Mouse (Mus musculus) granulocyte monocyte progenitor cell, adult 5-6 weeks (primary cell): ENCODE results near the gene Svop. TPM values are rescaled to one million over a fixed set of nuclear protein-coding genes. Genes with fewer than 3 reads are reported as not detected.

ENCODE experiments used
- total RNA-seq, 2 experiments: library from RNA; stranded (forward) in 1 of 2; stranded (reverse) in 1 of 2; fragments of 200-712, 200-1000 nt in 1 of 2; fragments of >200 nt in 1 of 2; fragmentation: Nextera tagmentation in 1 of 2; gene quantifications; 2 replicates each; pipeline ENCODE4 v1.2.3; 2014 to 2017

Gene Svop
- total RNA-seq, 2 experiments from 2014 or later: not detected

Other genes with a start within 250 kb of the Svop start
- gene Coro1c, start 182.8 kb downstream of the Svop start, total RNA-seq (2014; fragmentation: Nextera tagmentation): 55.8 and 64.9 TPM in 2 replicates
- gene Coro1c, start 182.8 kb downstream of the Svop start, total RNA-seq (2017): 80.5 and 102 TPM in 2 replicates
- gene Ssh1, start 97.7 kb downstream of the Svop start, total RNA-seq (2014; fragmentation: Nextera tagmentation): 5.9 and 15.0 TPM in 2 replicates
- gene Ssh1, start 97.7 kb downstream of the Svop start, total RNA-seq (2017): 1.9 and 2.4 TPM in 2 replicates
- not detected in 2 replicates for gene Dao, start 87.9 kb downstream of the Svop start, total RNA-seq (2014; fragmentation: Nextera tagmentation)
- not detected in 2 replicates for gene Dao, start 87.9 kb downstream of the Svop start, total RNA-seq (2017)
- 5.5 and 6.5 TPM in 2 replicates for gene Usp30, start 26.1 kb downstream of the Svop start, total RNA-seq (2014; fragmentation: Nextera tagmentation)
- 3.0 and 5.6 TPM in 2 replicates for gene Usp30, start 26.1 kb downstream of the Svop start, total RNA-seq (2017)
- gene Alkbh2, start 36.6 kb upstream of the Svop start, total RNA-seq (2014; fragmentation: Nextera tagmentation): 12.0 and 14.8 TPM in 2 replicates
- 2.4 and 9.2 TPM in 2 replicates for gene Alkbh2, start 36.6 kb upstream of the Svop start, total RNA-seq (2017)
- gene Ung, start 38.8 kb upstream of the Svop start, total RNA-seq (2014; fragmentation: Nextera tagmentation): 39.0 and 45.5 TPM in 2 replicates
- 23.6 and 38.6 TPM in 2 replicates for gene Ung, start 38.8 kb upstream of the Svop start, total RNA-seq (2017)
- 0.45 and 1.7 TPM in 2 replicates for gene Acacb, start 55.0 kb upstream of the Svop start, total RNA-seq (2014; fragmentation: Nextera tagmentation)
- 0.10 and 0.13 TPM in 2 replicates for gene Acacb, start 55.0 kb upstream of the Svop start, total RNA-seq (2017)
- not detected in 2 replicates for gene Foxn4, start 182.2 kb upstream of the Svop start, total RNA-seq (2014; fragmentation: Nextera tagmentation)
- gene Foxn4, start 182.2 kb upstream of the Svop start, total RNA-seq (2017): not detected in 2 replicates
- gene Myo1h, start 197.6 kb upstream of the Svop start, total RNA-seq (2014; fragmentation: Nextera tagmentation): 0.15 and 1.0 TPM in 2 replicates
- 0.82 and 1.5 TPM in 2 replicates for gene Myo1h, start 197.6 kb upstream of the Svop start, total RNA-seq (2017)